Mouse (Mus musculus) cerebellum, adult 2 months (tissue): Measurements from ENCODE around the gene Sh3tc1. TPM values are rescaled to one million over a fixed set of nuclear protein-coding genes. Genes with fewer than 3 reads are reported as not detected.

ENCODE experiments used
- DNase-seq, 2 experiments: peaks; one replicate each; pipeline ENCODE4 v3.0.0; 2021
- H3K27ac ChIP-seq: fragments of 200-500 bp; 2 replicates; pipeline ENCODE4 v1.5.1; 2012; ENCODE audit warnings: low read length, control low read depth, inconsistent platforms; ENCODE audit not compliant: insufficient read depth
- H3K27me3 ChIP-seq: fragments of 200-500 bp; 2 replicates; pipeline ENCODE4 v1.6.1; 2012; ENCODE audit warnings: inconsistent platforms, mild to moderate bottlenecking, low read length, moderate library complexity; ENCODE audit not compliant: control insufficient read depth, insufficient read depth
- H3K4me1 ChIP-seq: fragments of 200-500 bp; 2 replicates; pipeline ENCODE4 v1.6.1; 2011; ENCODE audit warnings: low read length; ENCODE audit not compliant: control insufficient read depth, insufficient read depth
- H3K4me3 ChIP-seq: fragments of 200-500 bp; replicated peaks from 2 replicates; pipeline ENCODE3; 2011; ENCODE audit warnings: mild to moderate bottlenecking, low read depth, low read length, control low read depth; ENCODE audit not compliant: insufficient read depth
- CTCF ChIP-seq: fragments of 200-500 bp; IDR thresholded peaks from 2 replicates; pipeline ENCODE4 v1.5.1; 2011; ENCODE audit warnings: low read depth, mild to moderate bottlenecking, control low read depth, low read length, moderate library complexity, borderline replicate concordance; ENCODE audit not compliant: insufficient read depth
- POLR2A ChIP-seq: fragments of 200-500 bp; IDR thresholded peaks from 2 replicates; pipeline ENCODE4 v1.6.1; 2011; ENCODE audit warnings: low read length, control low read depth, borderline replicate concordance; ENCODE audit not compliant: insufficient read depth
- WGBS: fragments of 180-500 bp; shearing (Covaris S2); methylation state at CpG from one replicate; pipeline ENCODE4 v1.1.7; 2018; 5-methylcytosine and 5-hydroxymethylcytosine counted together
- polyA plus RNA-seq: library from polyadenylated mRNA; depleted of rRNA; stranded (reverse); fragments of >200 nt; gene quantifications from 2 replicates; pipeline ENCODE4 v1.2.3, GENCODE M21; 2012

Gene Sh3tc1
- polyA plus RNA-seq, 1 experiment: 1.7 TPM

DNA sequence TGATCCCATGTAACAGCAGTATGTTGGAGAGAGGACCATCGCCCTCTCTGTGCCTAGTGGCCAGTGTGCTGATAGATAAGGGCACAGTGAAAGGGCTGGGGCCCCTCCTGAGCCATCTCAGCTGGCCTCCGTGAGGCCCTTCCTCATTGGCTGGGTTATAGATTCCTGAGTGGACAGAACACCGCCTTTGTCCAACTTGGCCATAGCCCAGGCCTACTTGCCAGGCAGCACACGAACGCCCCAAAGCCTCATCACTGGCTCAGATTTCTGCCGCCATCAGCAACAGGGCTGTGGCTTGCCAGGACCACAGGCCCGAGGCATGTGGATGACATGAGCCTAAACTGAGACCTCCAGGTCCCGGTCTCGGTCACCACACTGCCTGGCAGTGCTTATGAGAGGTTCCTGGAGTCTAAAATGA, 68.3 kb downstream of the Sh3tc1 start:
- no peaks in the 10 kb centered on the region for H3K27me3 ChIP-seq
- WGBS: 17% methylated on average over 9 of the region's 9 CpGs
- H3K4me1 ChIP-seq: no peaks in the 10 kb centered on the region
- peak; percentile 34 to 56 for DNase-seq
- H3K4me3 ChIP-seq: no peak overlapping the region
- H3K27ac ChIP-seq: no peak overlapping the region
- TF ChIP-seq CTCF (no peak), POLR2A (no peak)

DNA sequence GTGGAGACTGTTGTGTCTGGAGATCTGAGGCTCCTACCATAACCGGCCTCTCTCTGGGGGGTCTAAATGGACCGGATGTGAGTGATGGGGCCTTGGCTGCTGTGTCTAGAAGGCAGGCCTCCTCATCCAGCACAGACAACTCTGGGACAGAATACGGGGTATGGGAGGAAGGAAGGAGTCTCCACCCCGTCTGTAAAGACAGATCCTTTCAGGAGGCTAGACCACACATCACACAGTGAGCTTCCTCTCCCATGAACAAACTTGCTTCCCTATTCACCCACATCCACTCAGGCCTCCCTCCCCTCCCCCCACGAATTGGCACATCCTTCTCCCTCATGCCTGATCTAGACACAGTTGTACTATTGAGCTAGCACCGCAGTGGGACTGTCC, 69.4 kb downstream of the Sh3tc1 start:
- H3K27ac ChIP-seq: no peak overlapping the region

DNA sequence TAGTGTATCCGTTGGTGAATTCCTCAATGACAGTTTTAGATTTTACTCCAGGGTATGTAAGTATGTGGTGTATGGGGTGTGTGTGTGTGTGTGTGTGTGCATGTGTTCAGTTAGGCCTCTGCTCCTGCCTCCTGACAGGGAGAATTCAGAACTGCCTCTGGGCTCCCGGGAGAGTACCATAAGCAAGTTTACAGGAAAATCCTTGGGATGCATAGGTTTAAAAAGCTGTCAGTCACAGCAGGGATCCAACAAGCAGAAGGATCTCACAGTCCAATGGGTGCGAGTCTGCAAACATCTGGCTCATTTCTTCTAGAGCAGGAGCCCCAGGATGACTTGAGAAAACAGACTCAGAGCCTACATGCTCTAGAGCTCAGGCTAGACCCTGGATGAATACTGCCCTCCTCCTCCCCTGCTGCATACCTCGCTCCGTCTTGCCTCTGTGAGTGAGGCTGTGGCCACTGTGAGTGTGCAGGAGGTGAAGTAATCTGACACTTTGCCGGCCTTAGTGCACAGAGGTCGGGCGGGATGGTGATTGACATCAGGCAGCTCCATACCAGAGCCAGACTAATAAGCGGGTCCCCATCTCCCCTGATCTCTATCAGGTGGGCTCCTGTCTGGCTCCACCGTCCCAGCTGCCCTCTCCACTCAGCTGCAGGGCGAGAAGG, 69.9 kb downstream of the Sh3tc1 start:
- H3K27ac ChIP-seq: no peak overlapping the region
- H3K4me3 ChIP-seq: no peak overlapping the region
- no peaks in the 10 kb centered on the region for H3K4me1 ChIP-seq
- H3K27me3 ChIP-seq: no peaks in the 10 kb centered on the region
- WGBS: 72% methylated on average over 11 of the region's 11 CpGs
- no peak for DNase-seq
- no peak for TF ChIP-seq POLR2A
- no peak for TF ChIP-seq CTCF

More for the DNA sequence above, 69.4 kb downstream of the Sh3tc1 start:
- 57% methylated on average over 6 of the region's 6 CpGs for WGBS
- DNase-seq: no peak
- Histone ChIP-seq H3K4me3 (no peak overlapping the region), H3K27me3 (no peaks in the 10 kb centered on the region), H3K4me1 (no peaks in the 10 kb centered on the region)
- TF ChIP-seq POLR2A (no peak), CTCF (no peak)

DNA sequence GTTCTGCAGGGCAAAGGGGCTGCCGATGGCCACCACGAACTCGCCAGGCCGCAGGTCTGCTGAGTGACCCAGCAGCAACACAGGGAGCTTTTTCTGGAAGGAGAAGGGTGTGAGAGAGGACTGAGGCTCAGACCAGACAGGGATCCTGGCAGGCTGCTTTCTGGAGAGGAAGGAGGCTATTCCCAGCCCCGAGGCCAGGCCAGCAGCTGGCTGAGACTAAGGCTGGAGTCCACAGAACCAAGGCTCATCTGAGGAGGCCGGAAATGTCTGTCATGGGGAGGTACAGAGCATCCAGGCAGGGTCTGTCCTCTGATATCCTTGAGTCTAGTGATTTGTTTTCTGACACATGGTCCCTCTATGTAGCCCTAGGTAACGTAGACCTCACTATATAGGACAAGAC, 73.6 kb downstream of the Sh3tc1 start:
- no peaks in the 10 kb centered on the region for H3K27me3 ChIP-seq
- WGBS: 82% methylated on average over 7 of the region's 7 CpGs
- no peak for TF ChIP-seq CTCF
- TF ChIP-seq POLR2A: no peak
- no peak for DNase-seq
- no peak overlapping the region for H3K27ac ChIP-seq
- H3K4me1 ChIP-seq: peaks cover 4% of the 10 kb centered on the region; the same call in 1 of the 2 replicates
- no peak overlapping the region for H3K4me3 ChIP-seq

DNA sequence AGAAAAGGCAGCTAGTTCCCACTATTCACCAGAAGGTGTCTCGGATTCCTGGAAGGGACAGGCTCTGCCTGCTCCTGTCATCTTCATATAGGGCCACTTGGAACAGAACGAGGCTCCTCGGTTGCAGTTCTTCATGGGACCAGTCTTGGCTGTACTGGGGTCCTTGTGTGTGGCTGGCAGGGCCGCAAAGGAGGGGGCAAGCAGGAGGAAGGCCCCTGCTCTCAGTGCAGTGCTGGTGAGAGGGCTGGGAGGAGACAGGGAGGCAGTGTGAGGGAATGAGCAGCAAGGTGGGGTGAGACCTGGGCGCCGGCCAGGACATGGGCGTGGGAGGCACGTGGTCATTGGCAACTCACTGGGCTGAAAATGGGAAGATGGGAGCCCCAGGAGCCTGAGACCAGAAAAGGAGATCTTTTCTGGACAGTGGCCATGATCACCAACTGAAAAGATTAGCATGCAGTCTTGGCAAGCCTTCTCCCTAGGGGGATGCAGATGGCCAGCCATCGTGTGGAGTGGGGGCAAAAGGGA, 77.7 kb downstream of the Sh3tc1 start:
- 23% methylated on average over 9 of the region's 9 CpGs for WGBS

DNA sequence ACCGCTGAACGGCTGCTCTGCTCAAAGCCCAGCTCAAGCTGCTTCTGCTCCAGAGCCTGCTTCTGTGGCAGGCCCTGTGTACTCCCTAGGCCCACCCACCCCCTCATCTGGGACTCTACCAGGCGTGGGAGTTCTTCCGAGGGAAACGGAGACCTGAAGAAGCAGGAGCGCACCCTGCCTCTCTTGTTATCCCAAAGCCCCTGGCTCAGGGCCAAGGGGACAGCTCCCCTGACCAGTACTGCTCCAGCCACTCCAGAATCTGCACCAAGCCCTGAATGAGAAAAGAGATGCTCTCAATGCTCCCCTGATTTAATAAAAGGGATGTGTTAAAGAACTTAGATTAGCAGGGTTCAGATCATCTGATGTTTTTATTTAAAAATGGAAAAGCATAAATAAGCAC, 78.6 kb downstream of the Sh3tc1 start:
- TF ChIP-seq CTCF: no peak
- Histone ChIP-seq H3K27ac (no peak overlapping the region), H3K4me3 (no peak overlapping the region), H3K4me1 (peaks cover 4% of the 10 kb centered on the region; the same call in 1 of the 2 replicates), H3K27me3 (no peaks in the 10 kb centered on the region)
- DNase-seq: no peak
- WGBS: 74% methylated on average over 6 of the region's 6 CpGs

More for the DNA sequence above, 77.7 kb downstream of the Sh3tc1 start:
- no peak for DNase-seq
- H3K27ac ChIP-seq: no peak overlapping the region
- H3K27me3 ChIP-seq: no peaks in the 10 kb centered on the region
- TF ChIP-seq CTCF (no peak), POLR2A (no peak)
- H3K4me3 ChIP-seq: no peak overlapping the region
- peaks cover 4% of the 10 kb centered on the region; the same call in 1 of the 2 replicates for H3K4me1 ChIP-seq

DNA sequence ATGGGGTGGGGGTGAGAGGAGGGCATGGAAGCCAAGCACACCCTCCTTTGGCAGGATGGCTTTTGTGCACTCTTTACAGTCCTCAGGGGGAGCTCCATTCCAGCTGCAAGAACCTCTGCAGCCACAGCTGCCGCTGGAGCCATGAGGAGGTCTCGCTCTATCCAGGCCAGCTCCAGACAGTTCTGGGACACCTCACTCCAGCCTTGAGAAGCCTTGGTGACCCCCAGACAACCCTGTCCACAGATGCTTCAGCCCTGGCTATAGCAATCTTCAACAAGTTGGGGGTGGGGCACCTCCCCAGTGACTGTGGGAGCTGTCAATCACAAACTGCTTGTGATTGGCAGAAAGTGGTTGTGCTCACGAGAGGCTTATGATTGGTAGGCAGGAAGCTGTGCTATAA, 80.3 kb downstream of the Sh3tc1 start:
- H3K4me1 ChIP-seq: peaks cover 4% of the 10 kb centered on the region; the same call in 1 of the 2 replicates
- WGBS: 69% methylated on average over 3 of the region's 3 CpGs
- no peaks in the 10 kb centered on the region for H3K27me3 ChIP-seq
- TF ChIP-seq CTCF (no peak), POLR2A (no peak)
- no peak overlapping the region for H3K27ac ChIP-seq
- no peak overlapping the region for H3K4me3 ChIP-seq
- no peak for DNase-seq
